Mouse (Mus musculus): ENCODE measurements around the gene Trarg1.

GRCm38 (mm10) chr11:76739125-76739524, 59.5 kb downstream of the Trarg1 start:
- TF ChIP-seq E2F4 (IDR thresholded peaks at IDR 0.05; ENCODE audit: insufficient read depth) (no peak), POLR2A (IDR thresholded peaks at IDR 0.05; ENCODE audit: insufficient read length, low read depth) (no peak), POLR2AphosphoS2 (IDR thresholded peaks at IDR 0.05; ENCODE audit: insufficient read length, low read depth) (no peak), CEBPB (IDR thresholded peaks at IDR 0.05; ENCODE audit: insufficient read depth, poor library complexity, severe bottlenecking) (no peak), SRF (IDR thresholded peaks at IDR 0.05; ENCODE audit: control insufficient read depth, insufficient read length, low read depth) (no peak), TCF12 (IDR thresholded peaks at IDR 0.05; ENCODE audit: insufficient read depth, poor library complexity, severe bottlenecking) (no peak), MAX (IDR thresholded peaks at IDR 0.05; ENCODE audit: low read depth) (no peak), MYOG (IDR thresholded peaks at IDR 0.05; ENCODE audit: control insufficient read depth in 1 of 3, insufficient read depth in 1 of 3, insufficient read length in 2 of 3, low read depth in 2 of 3) (no peak)

Data from myocyte (in vitro differentiated cells).